Mouse (Mus musculus) midbrain, embryonic 12.5 days (tissue): Measurements from ENCODE around the gene Coro1b. TPM values are rescaled to one million over a fixed set of nuclear protein-coding genes. Genes with fewer than 3 reads are reported as not detected.

Experiments used
- ATAC-seq: fragments of 200-750 bp; cut with Nextera tagmentation; 2 replicates; pipeline ENCODE4 v1.8.0; 2017; ENCODE audit warnings: low read depth, moderate TSS enrichment, moderate library complexity; ENCODE audit not compliant: low FRiP score
- H3K27ac ChIP-seq: fragments of 300-500 bp; sonication (generic); replicated peaks from 2 replicates; pipeline ENCODE4 v1.5.1; 2016; ENCODE audit warnings: mild to moderate bottlenecking
- H3K27me3 ChIP-seq: fragments of 300-500 bp; sonication (generic); 2 replicates; pipeline ENCODE4 v1.6.1; 2016; ENCODE audit warnings: mild to moderate bottlenecking
- H3K36me3 ChIP-seq: fragments of 300-500 bp; sonication (generic); 2 replicates; pipeline ENCODE4 v1.6.1; 2016
- H3K4me1 ChIP-seq: fragments of 300-500 bp; sonication (generic); 2 replicates; pipeline ENCODE4 v1.6.1; 2016
- H3K4me2 ChIP-seq: fragments of 300-500 bp; sonication (generic); replicated peaks from 2 replicates; pipeline ENCODE4 v1.6.1; 2016; ENCODE audit warnings: mild to moderate bottlenecking, moderate library complexity
- H3K4me3 ChIP-seq: fragments of 300-500 bp; sonication (generic); 2 replicates; pipeline ENCODE4 v1.5.1; 2016; ENCODE audit warnings: mild to moderate bottlenecking
- H3K9ac ChIP-seq: fragments of 300-500 bp; sonication (generic); replicated peaks from 2 replicates; pipeline ENCODE4 v1.6.1; 2016; ENCODE audit warnings: mild to moderate bottlenecking, moderate library complexity
- H3K9me3 ChIP-seq: fragments of 300-500 bp; sonication (generic); 2 replicates; pipeline ENCODE4 v1.6.1; 2016; ENCODE audit warnings: mild to moderate bottlenecking
- WGBS: fragments of 180-500 bp; shearing (Covaris S2); methylation state at CpG from one replicate; pipeline ENCODE4 v1.1.7; 2016; 5-methylcytosine and 5-hydroxymethylcytosine counted together
- polyA plus RNA-seq: library from polyadenylated mRNA; unstranded; fragments of >200 nt; fragmentation: Nextera tagmentation; extraction: Ambion mirVana; gene quantifications from 2 replicates; pipeline ENCODE4 v1.2.1, GENCODE M21; 2016

Coro1b gene
- polyA plus RNA-seq, 1 experiment from 2014 or later, result 133 TPM

DNA sequence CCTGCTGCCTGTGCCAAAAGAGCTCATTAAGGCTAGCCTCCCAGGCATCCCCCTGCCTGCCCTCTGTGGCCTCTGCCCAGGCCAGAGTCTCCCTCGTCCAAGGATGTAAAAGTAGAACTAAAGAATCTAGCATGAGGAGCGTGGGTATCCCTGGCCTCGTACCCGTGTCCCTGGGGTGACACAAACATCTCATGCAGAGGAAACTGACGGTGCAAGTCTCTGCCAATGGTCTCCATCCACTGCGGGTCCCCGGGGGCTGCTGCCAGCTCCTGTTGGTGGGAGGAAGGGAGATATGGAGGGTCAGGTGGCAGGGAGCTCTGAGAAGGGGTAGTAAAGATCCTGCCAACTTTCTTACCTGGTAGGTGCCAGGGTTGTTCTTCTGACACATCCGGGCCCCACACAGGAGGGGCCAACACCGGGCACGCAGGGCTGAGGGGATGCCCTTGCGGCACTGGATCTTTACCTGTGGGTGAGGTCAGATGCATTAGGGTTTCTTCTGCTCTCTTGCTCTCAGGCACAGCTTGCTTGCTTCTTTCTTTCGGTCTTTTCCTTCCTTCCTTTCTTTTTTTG lies 40.7 kb downstream of the Coro1b start:
- peaks cover 23% of the 10 kb centered on the region for H3K4me1 ChIP-seq
- WGBS, result 84% methylated on average over 12 of the region's 12 CpGs
- no peak overlapping the region for H3K27ac ChIP-seq
- H3K4me3 ChIP-seq, result no peak overlapping the region
- no peak overlapping the region for H3K9ac ChIP-seq
- ATAC-seq, result no peak
- no peaks in the 10 kb centered on the region for H3K27me3 ChIP-seq
- H3K9me3 ChIP-seq, result no peaks in the 10 kb centered on the region
- no peak overlapping the region for H3K4me2 ChIP-seq
- H3K36me3 ChIP-seq, result peaks cover 10% of the 10 kb centered on the region

DNA sequence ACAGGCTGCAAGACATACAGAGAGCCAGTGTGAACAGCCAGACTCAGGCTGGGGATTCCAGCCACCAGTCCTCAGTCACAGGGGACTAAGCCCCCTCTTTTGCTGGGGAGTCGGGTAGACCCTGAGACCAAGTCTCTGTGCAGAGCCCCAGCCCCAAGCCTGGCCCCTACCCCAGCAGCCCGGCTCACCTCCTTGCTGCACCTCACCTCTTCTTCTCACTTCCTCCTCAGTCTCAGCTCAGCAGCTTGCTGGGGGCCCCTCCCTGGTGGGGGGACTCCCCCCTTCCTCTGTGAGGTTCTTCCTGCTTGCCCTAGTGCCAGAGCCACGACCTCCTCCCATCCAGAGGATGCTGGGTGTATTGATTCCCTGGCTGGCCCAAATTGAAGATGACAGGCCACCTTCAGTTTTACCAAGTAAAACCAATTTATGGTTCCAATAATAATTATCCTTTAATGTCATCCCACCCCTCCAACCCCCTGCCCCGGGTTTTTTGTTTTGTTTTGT lies 42.5 kb downstream of the Coro1b start, which contains the start of gene Tbc1d10c:
Gene Tbc1d10c (minus strand): TSS at position 454 of the 504 bp plus-strand sequence.
- H3K4me3 ChIP-seq, result peak within 1 kb of the TSS; percentile 97
- no peaks in the 10 kb centered on the region for H3K27me3 ChIP-seq
- 73% methylated on average over 4 of the region's 4 CpGs for WGBS
- H3K9me3 ChIP-seq, result no peaks in the 10 kb centered on the region
- peaks cover 28% of the 10 kb centered on the region for H3K36me3 ChIP-seq
- H3K4me1 ChIP-seq, result peaks cover 26% of the 10 kb centered on the region
- ATAC-seq, result no peak
- H3K4me2 ChIP-seq, result peak within 1 kb of the TSS; percentile 90
- H3K27ac ChIP-seq, result peak within 1 kb of the TSS; percentile 90
- peak within 1 kb of the TSS; percentile 98 for H3K9ac ChIP-seq

DNA sequence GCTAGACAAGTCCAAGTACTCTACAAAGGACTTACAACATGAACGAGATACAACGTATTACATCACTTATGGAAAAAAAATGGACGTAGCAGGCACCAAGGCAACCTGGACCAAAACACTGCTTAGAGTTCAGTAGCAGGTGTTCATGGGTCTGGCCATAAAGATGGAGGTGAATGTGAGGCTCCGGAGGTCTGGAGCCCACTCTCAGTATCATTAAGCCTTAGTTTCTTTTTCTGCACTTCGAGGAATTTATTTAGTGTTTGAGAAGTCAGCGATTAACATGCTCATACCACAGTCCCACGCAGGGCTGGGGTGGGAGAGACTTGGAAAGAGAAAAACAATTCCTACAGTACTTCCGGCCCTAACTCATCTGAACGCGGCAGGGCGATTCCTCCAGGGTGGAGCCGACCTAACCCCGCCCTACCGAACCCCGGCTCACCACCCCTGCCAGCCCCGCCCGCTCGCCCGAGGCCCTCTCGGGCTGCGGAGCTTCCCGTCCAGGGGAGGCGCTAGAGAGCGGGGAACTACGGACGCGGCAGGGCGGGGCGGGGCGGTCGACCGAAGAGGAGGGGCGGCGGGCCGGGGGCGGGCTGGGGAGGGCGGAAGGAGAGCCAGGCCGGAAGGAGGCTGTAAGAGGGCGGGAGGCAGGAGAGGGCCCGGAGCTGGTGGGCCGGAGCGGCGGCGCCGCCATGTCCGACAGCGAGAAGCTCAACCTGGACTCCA lies 43.3 kb downstream of the Coro1b start, which contains the start of gene Ppp1ca:
Gene Ppp1ca (plus strand): TSS at position 538 of the 723 bp plus-strand sequence.
- peak; percentile 92 for ATAC-seq
- Histone ChIP-seq H3K9ac (peak within 1 kb of the TSS; percentile 98), H3K9me3 (no peaks in the 10 kb centered on the region), H3K27me3 (no peaks in the 10 kb centered on the region), H3K4me2 (peak within 1 kb of the TSS; percentile 90), H3K4me3 (peak within 1 kb of the TSS; percentile 97), H3K27ac (peak within 1 kb of the TSS; percentile 90), H3K4me1 (peaks cover 31% of the 10 kb centered on the region), H3K36me3 (peaks cover 36% of the 10 kb centered on the region)
- 6% methylated on average over 43 of the region's 47 CpGs for WGBS

DNA sequence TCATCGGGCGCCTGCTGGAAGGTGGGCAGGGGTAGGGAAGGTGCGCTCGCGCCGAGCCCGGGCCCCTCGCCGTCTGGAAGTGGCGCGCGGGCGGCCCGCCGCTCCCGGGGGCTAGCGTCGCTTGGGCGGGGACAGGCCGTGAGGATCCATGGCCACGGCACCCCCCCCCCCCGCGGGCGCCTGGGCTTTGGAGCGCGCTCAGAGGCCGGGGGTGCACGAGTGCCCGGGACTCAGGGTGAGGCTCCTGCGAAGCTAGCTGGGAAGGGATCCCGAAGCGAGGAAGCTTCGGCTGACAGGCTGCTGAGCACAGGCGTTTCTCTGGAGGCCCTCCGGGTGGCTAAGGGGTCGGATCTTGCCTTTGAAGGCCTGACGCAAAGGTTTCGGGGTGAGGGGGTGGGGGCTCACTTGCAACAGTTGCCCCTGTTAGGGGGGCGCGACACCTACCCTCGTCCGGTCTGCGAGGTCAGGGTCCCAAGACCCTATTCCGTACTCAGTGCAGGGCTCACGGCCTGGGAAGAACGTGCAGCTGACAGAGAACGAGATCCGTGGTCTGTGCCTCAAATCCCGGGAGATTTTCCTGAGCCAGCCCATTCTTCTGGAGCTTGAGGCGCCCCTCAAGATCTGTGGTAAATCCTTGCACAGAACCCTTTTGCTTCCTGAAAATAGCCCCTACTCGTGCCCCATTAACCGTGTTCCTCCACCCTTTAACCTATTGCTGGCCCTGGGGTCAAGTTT lies 44.0 kb downstream of the Coro1b start:
- H3K4me1 ChIP-seq, result peaks cover 32% of the 10 kb centered on the region
- peak overlapping the region; percentile 90 for H3K4me2 ChIP-seq
- no peaks in the 10 kb centered on the region for H3K9me3 ChIP-seq
- peak overlapping the region; percentile 98 for H3K9ac ChIP-seq
- peak overlapping the region; percentile 97 for H3K4me3 ChIP-seq
- peak; percentile 10 for ATAC-seq
- H3K27me3 ChIP-seq, result no peaks in the 10 kb centered on the region
- under 1% methylated on average over 39 of the region's 52 CpGs for WGBS
- H3K36me3 ChIP-seq, result peaks cover 43% of the 10 kb centered on the region
- peak overlapping the region; percentile 90 for H3K27ac ChIP-seq

DNA sequence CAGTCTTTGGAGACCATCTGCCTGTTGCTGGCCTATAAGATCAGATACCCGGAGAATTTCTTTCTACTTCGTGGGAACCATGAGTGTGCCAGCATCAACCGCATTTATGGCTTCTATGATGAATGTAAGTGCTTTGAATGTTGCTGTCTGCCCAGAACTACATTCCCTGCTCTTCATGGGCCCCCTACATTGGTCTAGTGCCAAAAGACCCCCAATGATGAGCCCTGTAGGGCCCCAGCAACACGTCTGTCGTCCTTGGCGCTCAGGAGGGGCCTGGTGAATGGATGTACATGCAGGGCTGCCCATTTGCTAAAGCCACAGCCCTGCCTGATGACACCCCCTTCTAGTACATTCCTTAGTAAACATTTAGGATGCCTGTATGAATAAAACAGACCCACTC lies 44.7 kb downstream of the Coro1b start:
- WGBS, result 69% methylated on average over 6 of the region's 6 CpGs
- H3K4me3 ChIP-seq, result peak overlapping the region; percentile 97
- no peak overlapping the region for H3K27ac ChIP-seq
- peak overlapping the region; percentile 90 for H3K4me2 ChIP-seq
- H3K9me3 ChIP-seq, result no peaks in the 10 kb centered on the region
- peaks cover 49% of the 10 kb centered on the region for H3K36me3 ChIP-seq
- H3K9ac ChIP-seq, result peak overlapping the region; percentile 98
- H3K27me3 ChIP-seq, result no peaks in the 10 kb centered on the region
- no peak for ATAC-seq
- peaks cover 32% of the 10 kb centered on the region for H3K4me1 ChIP-seq

DNA sequence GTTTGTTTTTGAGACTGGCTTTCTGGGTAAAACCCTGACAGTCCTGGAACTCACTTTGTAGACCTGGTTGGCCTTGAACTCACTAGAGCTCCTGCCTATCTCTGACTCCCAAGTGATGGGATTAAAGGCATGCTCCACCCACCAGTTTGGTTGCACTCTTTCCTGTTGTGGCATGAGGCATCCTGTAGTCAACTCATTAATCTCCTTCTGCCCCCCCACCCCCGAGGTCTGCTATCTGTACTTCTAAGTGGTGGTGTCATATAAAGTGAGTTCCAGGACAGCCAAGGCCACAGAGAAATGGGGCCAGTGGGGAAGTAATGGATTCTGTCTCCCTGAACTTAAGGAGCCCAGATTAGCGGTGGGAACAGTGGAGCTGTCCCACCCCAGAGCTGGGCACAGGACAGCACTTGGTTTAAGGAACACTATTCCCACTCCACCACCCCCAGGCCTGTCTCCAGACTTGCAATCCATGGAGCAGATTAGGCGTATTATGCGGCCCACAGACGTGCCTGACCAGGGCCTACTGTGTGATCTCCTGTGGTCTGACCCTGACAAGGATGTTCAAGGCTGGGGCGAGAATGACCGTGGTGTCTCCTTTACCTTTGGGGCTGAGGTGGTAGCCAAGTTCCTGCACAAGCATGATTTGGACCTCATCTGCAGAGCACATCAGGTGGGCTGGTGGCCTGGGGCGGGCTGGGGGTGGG lies 45.8 kb downstream of the Coro1b start:
- Histone ChIP-seq H3K4me2 (no peak overlapping the region), H3K36me3 (peaks cover 49% of the 10 kb centered on the region)

DNA sequence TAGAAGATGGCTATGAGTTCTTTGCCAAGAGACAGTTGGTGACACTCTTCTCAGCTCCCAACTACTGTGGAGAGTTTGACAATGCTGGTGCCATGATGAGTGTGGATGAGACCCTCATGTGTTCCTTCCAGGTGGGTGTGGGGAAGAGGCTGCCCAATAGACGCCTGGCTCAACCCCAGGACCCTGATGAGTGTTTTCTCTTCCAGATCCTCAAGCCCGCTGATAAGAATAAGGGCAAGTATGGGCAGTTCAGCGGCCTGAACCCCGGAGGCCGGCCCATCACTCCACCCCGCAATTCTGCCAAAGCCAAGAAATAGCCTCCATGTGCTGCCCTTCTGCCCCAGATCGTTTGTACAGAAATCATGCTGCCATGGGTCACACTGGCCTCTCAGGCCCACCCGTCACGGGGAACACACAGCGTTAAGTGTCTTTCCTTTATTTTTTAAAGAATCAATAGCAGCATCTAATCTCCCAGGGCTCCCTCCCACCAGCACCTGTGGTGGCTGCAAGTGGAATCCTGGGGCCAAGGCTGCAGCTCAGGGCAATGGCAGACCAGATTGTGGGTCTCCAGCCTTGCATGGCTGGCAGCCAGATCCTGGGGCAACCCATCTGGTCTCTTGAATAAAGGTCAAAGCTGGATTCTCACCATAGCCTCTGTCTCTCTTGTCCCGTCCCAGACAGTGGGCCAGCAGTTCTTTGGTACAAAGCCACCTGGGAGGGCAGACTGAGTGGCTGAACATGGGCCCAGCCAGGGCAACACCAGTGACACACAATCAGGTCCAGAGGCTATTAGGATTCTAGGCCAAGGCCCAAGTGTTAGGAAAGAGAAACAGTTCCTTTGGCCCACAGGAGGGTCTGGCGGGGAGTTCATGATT lies 46.6 kb downstream of the Coro1b start:
- Histone ChIP-seq H3K36me3 (peaks cover 52% of the 10 kb centered on the region), H3K4me2 (no peak overlapping the region), H3K9ac (no peak overlapping the region), H3K9me3 (no peaks in the 10 kb centered on the region), H3K27ac (no peak overlapping the region), H3K27me3 (no peaks in the 10 kb centered on the region), H3K4me3 (no peak overlapping the region), H3K4me1 (peaks cover 35% of the 10 kb centered on the region)
- 82% methylated on average over 12 of the region's 12 CpGs for WGBS
- no peak for ATAC-seq

More for the DNA sequence above, 45.8 kb downstream of the Coro1b start:
- WGBS, result 90% methylated on average over 8 of the region's 8 CpGs
- no peaks in the 10 kb centered on the region for H3K27me3 ChIP-seq
- no peaks in the 10 kb centered on the region for H3K9me3 ChIP-seq
- no peak overlapping the region for H3K27ac ChIP-seq
- no peak for ATAC-seq
- H3K9ac ChIP-seq, result no peak overlapping the region
- no peak overlapping the region for H3K4me3 ChIP-seq
- H3K4me1 ChIP-seq, result peaks cover 32% of the 10 kb centered on the region

DNA sequence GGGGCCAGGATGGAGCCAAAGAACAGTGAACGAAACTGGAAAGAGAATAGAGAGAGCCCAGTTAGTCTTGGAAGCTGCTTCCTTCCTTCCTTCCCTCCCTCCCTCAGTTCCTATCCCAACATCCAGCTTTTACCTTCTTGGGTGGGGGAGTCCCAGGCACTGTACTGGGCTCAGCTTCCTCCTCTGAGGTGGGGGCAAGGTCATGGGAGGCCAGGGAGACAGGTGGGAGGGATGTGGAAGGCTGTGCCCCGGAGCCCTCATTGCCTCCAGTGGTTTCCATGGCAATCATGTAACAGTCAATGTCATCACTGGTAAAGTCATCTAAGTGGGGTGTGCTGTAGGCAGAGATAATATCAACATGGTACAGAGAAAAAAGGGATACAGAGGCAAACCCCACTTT lies 47.6 kb downstream of the Coro1b start:
- no peak overlapping the region for H3K27ac ChIP-seq
- H3K9ac ChIP-seq, result no peak overlapping the region
- 60% methylated on average over 2 of the region's 2 CpGs for WGBS
- peaks cover 56% of the 10 kb centered on the region for H3K36me3 ChIP-seq
- no peak for ATAC-seq
- no peaks in the 10 kb centered on the region for H3K27me3 ChIP-seq
- H3K4me2 ChIP-seq, result no peak overlapping the region
- no peaks in the 10 kb centered on the region for H3K9me3 ChIP-seq
- H3K4me1 ChIP-seq, result peaks cover 46% of the 10 kb centered on the region
- H3K4me3 ChIP-seq, result no peak overlapping the region

DNA sequence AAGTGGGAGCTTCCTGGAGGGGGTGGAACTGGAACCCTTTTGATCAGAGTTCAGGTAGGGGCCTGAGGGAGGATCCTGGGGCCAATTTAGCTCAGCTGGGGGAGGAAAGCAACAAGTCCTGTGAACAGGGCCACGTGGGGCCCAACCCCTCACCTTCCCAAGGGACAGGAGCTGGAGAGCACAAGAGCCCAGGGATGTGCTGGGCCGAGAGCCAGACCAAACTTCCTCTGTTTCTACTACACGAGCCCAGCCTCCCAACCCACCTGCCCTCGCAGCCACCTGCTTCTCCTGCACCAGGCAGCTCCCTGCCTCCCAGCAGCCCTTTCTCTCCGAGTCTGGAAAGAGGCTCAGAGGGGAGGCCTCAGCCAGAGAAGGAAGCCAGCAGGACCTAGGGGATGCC lies 48.1 kb downstream of the Coro1b start:
- 61% methylated on average over 5 of the region's 5 CpGs for WGBS

DNA sequence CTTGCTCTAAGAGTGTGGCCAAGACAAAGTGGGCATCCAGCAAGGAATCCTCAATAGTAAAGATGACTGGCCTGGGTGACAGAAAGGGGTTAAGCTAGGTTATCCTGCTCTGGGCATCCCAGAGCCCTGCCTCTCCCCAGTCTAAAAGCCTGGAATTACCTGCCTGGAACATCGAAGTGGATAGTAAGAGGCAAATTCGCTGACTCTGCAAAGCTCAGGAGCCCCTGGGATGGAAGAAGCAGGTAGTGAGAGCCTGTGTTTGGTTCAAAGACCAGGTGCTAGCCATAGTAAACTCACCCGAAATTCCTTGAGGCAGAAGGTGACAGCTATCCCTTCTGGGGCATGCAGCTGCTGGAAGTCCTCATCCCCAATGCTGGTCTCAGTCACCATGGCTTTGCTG lies 48.8 kb downstream of the Coro1b start:
- H3K36me3 ChIP-seq, result peaks cover 56% of the 10 kb centered on the region

More for the DNA sequence above, 48.1 kb downstream of the Coro1b start:
- Histone ChIP-seq H3K4me3 (no peak overlapping the region), H3K27me3 (no peaks in the 10 kb centered on the region), H3K4me2 (no peak overlapping the region), H3K4me1 (peaks cover 42% of the 10 kb centered on the region), H3K36me3 (peaks cover 56% of the 10 kb centered on the region), H3K27ac (0 out of 2 replicates have a peak overlapping the region, but pooled peaks have one; percentile 8), H3K9me3 (no peaks in the 10 kb centered on the region), H3K9ac (no peak overlapping the region)
- ATAC-seq, result no peak

More for the DNA sequence above, 48.8 kb downstream of the Coro1b start:
- Histone ChIP-seq H3K9me3 (no peaks in the 10 kb centered on the region), H3K4me3 (no peak overlapping the region), H3K4me1 (peaks cover 44% of the 10 kb centered on the region), H3K4me2 (no peak overlapping the region), H3K27ac (0 out of 2 replicates have a peak overlapping the region, but pooled peaks have one; percentile 8), H3K27me3 (0 out of 2 replicates have a peak, but pooled peaks cover 1% of the 10 kb centered on the region), H3K9ac (no peak overlapping the region)
- no peak for ATAC-seq
- WGBS, result 74% methylated on average over 3 of the region's 3 CpGs
